Mouse (Mus musculus) left cerebral cortex, postnatal 14 days (tissue): ENCODE measurements around the gene Slc35f4. TPM values are rescaled to one million over a fixed set of nuclear protein-coding genes. Genes with fewer than 3 reads are reported as not detected.
A peak's percentile ranks its signal among the peaks of the same experiment; 100 is the strongest.
"Not testable (repeated sequence)": the region's sequence is repeated elsewhere in the genome, so short reads cannot be mapped to it uniquely, and the experiment has no call there.

Experiments
- DNase-seq, 2 experiments: peaks; one replicate each; pipeline ENCODE4 v3.0.0; 2021 to 2022; ENCODE audit warnings: low spot score in 2 of 2, mixed read lengths in 1 of 2
- intact Hi-C: fragments of 180-260 bp; cut with DNase I; formaldehyde crosslinking; loops from one replicate; pipeline ENCODE4 v1.15.1; 2025
- microRNA-seq, 2 experiments: library from miRNA; unstranded; fragments of <30 nt; microRNA quantifications; one replicate each; pipeline ENCODE4 v1.2.0; 2022
- total RNA-seq, 2 experiments: library from RNA; stranded (reverse); gene quantifications; 2 replicates each; pipeline ENCODE4 v1.2.3; 2021

Gene Slc35f4
- total RNA-seq, 2 experiments from 2014 or later: 18.5 to 19.2 TPM

DNA sequence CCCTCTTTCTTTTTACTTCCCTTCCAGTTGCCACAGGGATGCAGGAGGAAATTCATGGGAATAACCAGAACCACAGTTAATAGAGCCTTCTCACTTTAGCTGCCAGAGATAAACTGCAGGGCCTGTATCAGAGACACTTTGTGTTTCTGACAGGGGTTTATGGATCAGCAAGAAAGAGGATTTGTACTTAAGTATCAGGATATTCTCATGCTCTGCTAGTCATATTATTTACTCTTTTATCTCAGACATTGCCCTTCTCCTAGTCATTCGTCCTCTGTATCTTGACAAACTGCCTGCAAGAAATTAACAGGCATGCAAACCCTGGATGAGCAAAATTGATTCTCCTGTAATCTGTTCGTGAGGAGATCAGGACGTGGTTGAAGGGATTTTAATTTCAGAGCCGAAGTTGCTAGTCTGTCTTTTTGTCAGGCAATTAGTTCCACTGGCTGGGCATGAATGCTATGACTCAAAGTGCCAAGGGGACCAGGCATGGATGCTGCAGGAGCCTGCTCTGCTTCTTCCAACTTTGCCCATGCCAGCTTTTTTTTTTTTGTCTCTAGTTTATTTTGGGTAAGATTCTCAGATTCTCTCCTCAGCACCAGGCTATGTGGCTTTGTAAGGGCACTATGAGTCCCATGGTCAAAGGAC, 231.9 kb downstream of the Slc35f4 start:
- intact Hi-C loops: no loop called here
- no peak for DNase-seq

DNA sequence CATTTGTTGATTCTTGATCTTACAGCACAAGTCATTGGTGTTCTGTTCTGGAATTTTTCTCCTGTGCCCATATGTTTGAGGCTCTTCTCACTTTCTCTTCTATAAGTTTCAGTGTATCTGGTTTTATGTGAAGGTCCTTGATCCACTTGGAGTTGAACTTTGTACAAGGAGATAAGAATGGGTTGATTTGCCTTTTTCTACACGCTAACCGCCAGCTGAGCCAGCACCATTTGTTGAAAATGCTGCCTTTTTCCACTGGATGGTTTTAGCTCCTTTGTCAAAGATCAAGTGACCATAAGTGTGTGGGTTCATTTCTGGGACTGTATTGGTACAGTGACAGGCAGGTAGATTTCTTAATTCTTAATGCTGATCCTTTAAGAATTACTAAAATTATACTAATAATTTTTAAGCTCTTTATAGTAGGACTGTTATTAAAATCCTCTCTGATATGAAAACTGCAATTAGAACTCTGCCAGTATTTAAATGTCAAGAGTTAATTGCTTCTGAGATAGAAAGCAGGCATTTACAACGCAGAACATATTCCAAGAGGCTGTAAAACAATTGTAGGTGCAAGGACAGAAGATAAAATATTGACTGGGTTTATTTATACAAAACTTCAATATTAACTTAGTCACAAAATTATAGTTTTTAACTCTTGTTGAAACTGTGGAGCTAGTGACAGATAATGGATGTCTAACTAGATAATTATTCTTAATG, 235.7 kb downstream of the Slc35f4 start:
- intact Hi-C loops: no loop called here
- DNase-seq: no peak

DNA sequence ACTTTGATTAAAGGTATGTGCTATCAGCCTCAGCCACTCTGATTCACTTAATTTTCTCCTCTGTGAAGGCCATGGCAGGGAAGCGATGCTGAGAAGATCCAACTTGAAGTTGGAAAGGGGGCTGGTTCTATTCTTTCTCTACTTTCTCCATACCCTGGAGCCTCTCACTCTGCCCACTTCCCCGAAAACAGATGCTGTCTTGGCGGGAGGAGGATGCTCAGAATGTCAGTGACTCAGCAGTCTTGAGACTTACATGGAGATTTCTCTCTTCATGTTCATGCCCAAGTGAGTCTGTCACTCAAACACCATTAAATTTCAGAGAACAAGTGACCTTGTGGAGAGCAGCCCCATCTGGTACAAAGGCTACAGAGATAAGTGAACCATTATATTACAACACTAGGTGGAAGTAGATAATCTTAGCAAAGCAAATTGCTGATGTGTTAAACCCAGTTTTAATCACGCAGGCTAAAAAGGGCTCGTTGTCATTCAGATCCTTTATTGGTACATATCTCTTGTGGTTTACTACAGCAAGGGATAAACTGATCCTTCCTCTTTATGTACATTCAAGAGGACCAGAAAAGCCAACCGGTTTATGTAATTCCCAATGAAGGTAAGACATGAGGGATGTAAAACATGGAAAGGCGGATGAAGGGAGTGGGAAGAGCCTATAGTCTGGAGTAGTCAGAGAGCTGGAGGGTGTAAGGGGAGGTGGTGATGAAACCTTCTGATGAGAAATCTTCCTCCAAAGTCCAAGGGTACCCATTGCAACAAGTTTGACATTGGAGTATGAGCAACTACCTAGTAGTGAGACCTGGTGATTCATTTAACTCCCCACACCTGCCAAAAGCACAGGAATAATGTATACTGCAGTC, 241.8 kb downstream of the Slc35f4 start:
- peak; percentile 17 to 34 for DNase-seq
- intact Hi-C loops: no loop called here

DNA sequence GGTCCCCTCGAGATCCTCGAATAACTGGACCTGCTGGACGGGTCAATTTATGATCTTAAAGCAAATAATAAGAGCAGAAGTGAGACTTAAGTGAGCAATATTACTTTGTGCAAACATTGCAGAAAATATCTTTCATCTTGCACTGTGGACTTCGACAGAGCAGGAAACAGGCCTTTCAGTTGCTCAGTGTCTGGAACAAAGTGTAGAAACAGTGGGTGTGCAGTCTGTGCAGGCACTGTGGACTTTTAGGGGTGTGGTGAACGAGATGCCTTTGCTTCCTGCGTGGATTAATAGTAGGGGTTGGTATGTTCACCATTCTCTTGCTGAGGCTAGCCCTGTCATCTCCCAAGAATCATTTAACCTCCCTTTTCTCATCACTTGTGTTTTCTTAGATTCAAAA, 247.0 kb downstream of the Slc35f4 start:
- intact Hi-C loops: no loop called here
- no peak for DNase-seq

DNA sequence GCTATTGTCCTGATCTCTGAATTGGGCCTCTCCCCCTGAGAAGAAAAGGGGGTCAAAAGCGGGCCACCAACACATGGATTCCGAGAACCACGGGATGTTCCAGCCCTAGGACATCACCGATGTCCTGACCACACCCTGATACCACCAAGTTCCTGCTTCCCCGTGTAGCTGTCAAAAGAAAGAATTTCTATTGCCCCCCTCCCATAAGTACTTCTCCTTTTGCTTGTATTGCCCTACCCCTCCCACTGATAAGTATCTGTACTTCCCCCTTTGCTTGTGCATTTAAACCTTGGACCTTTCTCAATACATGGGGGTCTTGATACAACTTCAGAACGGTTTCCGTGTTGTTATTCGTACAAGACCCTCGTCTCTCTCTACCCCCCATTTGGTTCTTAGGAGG, 247.4 kb downstream of the Slc35f4 start:
- DNase-seq, intact Hi-C loops: not testable (repeated sequence)

DNA sequence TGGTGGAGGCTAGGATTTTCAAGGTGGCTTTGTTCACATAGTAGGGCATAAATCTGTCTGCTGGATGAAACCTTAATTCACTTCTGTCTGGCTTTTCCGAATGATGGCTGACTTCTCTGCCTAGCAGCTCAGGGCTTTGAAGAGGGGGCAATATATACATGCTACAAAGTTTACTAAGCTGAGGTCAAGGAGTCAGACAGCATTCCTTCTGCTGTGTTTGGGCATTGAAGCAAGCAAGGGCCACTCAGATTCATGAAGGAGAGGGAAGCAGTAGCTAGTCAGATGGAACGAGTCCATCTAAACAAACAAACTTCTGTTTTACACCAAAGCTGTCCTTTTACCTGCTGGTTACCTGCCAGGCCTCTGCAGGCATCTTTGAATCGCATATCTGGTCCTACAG, 248.2 kb downstream of the Slc35f4 start:
- intact Hi-C loops: no loop called here
- no peak for DNase-seq

DNA sequence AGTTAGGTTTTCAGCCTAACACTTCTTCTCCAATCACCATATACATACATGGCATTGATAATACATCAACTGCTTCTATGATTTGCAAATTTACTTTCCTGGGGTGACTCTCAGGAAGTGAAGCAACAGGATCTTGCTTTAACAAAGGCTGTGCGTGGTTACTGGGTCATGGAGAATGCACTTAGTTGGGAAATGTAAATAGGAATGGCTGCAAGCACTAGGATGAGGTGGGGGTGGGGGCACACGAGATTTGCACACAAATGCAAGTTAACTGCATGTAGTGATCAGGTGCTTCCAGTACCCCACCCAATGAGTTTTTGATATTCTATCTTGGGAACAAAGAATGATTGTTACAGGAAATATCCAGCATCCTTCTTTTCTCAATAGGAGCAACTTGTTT, 250.5 kb downstream of the Slc35f4 start:
- intact Hi-C loops: no loop called here
- no peak for DNase-seq

DNA sequence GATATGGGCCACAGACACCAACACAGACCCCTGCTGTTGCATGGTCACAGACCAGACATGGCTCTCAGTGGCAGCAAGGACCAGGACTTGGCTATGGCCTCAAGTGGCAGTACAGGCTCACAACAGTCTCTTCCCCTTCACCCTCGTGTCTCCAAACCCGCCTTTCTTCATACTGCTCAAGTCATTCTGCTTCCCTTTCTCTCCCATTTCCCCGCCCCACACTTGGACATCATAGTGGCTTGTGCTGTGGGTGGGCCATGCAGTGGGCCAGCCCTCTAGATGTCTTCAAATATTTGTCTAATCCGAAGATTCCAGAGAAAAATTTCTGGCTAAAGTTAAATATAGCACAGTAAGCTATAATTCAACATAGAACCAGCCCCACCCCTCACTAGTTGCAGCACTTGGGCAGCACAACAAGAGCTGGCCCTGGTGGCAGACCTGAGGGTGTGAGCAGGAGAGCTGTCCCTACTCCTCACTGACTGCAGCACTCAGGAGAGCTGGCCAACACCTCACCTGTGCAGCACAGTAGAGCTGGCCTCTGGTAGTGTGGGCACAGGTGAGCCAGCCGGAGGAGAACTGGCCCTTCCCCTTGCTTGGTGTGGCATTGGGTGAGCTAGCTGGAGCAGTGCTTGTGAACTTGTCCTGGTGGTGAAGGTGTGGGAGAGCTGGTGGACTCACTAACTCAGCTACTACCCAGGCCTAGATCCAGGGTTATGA, 260.4 kb downstream of the Slc35f4 start:
- DNase-seq: no peak
- intact Hi-C loops: no loop called here

Small RNAs within 50 kb of the gene (microRNA-seq; reads per million reads assigned to microRNA genes)
- gene Gm22949: 0 reads per million in 2 experiments
